Mouse (Mus musculus) right cerebral cortex, postnatal 25 days (tissue): Measurements from ENCODE around the gene Tirap.
"Not testable (repeated sequence)": the region's sequence is repeated elsewhere in the genome, so short reads cannot be mapped to it uniquely, and the experiment has no call there.

Experiments
- DNase-seq: peaks from one replicate; pipeline ENCODE4 v3.0.0; 2022

Tirap gene

DNA sequence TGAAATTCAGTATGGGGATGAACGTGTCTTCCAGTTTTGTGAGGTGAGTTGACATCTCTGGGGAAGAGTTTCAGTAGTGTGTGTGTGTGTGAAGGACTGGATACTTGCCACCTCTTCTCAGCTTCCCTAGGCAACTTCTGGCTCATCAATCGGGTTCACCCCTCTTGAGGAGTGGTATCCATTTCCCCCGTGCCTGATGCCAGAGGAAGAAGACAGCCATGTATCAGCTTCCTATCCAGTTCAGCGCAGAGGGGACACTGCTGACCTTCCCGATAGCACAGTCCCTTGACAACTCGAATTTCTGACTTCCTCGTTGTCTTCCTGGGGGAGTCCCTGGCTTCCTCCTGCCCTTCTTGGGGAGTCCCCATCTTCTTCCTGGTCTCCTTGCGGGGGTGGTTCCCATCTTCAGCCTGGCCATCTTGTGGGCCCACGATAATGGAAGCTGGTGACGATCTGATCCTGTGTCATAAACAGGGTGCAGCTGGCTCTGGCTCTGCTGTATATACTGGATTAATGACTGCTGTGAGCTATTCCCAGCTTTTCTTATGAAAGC lies 12.7 kb downstream of the Tirap start:
- no peak for DNase-seq

DNA sequence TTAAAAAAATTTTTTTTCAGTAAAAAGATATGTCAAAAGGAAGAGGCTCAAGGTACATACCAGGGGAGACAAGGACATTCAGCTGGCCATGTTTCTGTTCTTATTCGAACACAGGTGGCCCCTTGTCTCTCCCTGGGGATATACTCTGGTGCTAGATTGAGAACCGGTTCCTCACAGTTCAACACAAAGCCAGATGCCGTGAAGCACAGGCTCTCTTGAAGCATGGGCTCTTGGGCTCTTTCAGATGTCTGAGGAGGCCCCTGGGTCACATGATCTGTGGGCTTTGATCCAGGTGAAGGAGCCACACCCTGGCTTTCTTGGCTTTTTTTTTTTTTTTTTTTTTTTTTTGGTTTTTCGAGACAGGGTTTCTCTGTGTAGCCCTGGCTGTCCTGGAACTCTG lies 13.7 kb downstream of the Tirap start:
- no peak for DNase-seq

DNA sequence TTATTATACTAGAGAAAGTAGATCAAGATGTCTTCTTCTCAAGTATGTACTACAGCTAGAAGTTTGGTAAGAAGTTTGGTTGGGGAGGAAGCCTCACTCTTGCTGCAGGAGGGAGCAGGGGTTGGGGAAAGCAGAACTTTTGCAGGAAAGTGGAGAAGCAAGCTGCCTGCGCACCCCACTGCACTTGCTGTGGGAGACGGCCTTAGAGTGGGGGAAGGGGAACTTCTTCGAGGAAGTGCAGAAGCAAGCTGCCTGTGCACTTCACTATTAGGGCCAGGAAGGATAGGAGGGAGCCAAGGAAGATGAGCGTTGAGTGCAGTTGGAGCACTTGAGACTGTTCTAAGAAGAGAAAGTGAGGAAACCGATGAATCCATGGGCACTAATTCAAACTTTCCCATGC lies 16.7 kb downstream of the Tirap start:
- no peak for DNase-seq

DNA sequence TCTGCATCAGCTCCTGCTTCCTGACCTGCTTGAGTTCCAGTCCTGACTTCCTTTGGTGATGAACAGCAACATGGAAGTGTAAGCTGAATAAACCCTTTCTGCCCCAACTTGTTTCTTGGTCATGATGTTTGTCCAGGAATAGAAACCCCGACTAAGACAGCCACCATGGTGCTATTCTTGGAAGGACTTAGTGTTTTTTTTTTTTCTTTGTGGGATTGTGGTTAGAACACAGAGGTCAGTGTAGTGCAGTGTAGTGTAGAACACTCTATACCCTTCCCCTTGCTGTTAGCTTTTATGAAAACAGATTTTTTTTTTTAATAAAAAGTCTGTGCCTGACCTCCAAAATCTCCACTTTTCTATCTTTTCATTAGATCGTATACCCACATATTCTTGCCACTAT lies 17.3 kb downstream of the Tirap start:
- DNase-seq: no peak

DNA sequence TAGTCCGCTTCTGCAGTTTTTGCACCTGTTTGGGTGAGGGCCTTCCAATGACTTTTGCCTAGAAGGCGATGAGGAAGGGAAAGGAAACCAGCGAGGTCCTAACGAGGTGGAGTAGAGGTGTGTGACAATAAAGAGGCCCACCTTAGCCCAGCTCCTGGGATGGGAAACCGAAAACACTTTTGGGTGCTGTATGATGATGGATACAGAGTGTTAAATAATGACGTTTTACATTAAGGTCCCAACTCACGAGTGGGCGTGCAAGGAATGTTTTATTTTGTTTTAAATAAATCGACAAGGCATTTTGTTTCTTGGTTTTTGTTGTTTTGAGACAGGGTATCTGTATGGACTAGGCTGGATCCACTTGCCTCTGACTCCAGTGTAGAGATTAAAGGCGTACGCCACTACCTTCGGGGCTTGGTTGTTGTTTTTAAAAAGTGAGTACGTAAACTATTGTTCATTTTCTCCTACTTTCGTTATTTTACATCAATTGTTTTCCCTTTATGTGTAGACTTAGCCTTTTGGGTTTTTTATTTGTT lies 23.9 kb downstream of the Tirap start:
- no peak for DNase-seq

DNA sequence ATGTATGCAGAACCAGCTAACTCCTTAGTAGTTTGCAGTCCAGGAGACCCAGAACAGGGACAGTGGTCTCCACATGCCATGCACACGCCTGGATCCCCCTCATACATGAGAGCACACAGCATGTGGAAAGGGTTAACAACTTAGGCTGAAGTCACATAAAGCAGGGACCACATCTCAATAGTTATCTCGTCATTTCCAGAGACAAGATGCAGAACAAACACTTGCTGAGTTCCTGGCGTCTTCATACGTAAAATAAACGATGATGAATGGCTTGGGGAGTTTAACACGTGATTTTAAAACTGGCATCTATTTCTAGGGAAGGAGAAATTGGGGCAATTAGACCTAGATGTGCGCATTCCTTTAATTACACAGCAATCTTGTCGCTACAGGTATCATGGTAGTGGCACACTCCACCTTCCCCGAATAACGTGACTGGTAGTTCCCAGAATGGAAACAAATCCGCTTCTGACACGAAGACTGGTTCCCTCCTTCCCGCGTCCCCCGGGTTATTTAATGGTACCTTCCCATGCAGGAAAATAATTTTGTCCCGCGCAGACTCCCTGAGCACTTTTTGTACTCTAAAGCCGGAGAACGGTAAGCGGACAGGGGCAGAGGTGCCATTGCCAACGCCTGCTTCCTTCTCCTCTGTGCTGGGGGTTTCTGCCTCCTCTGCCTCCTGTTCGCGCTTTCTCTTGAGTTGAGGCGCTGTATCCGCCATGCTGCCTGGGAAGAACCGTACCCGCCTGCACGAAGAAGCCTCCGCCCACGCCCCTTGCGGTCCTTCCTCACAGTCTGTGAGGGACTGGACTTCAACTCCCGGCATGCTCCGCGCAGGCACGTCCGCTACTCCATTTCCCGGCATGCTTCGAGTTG lies 24.6 kb downstream of the Tirap start, which contains the start of gene Dcps:
Dcps (minus strand) TSS at position 811 of the 873 bp plus-strand sequence.
- DNase-seq: peak; percentile 95

DNA sequence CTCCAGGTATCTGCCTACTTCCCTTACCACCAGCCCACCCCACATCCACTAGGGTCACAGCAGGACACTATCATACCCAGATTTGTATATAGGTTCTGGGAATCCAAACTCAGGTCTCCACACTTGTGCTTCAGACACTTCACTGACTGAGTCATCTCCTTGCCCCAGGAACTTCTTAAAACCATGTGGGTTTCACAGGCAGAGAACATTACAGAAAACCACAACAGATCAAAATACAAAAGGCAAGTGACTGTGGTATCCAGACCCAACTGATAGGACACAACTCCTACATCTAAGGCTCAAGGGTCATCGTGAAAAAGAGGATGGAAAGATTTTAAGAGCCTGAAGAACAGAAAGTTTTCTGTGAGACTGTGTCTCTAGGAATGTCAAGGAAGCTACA lies 26.8 kb downstream of the Tirap start:
- DNase-seq: no peak

DNA sequence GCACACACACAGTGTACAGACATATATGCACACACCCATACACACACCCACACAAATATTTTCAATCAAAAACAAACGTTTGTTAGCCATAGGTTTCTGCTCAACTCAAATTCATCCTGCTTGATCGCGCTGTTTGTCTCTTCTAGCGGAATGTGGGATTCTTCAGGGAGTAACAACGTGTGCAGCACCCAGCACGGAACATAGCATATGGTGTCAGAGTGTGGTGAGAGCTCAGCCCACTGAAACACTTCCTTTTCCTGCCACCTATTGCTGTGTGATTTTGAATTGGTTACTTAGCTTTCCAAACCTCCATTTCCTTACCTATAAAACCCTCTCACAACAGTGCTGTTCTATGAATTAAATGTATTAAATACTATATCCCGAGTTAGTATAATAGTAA lies 30.0 kb downstream of the Tirap start:
- DNase-seq: no peak

DNA sequence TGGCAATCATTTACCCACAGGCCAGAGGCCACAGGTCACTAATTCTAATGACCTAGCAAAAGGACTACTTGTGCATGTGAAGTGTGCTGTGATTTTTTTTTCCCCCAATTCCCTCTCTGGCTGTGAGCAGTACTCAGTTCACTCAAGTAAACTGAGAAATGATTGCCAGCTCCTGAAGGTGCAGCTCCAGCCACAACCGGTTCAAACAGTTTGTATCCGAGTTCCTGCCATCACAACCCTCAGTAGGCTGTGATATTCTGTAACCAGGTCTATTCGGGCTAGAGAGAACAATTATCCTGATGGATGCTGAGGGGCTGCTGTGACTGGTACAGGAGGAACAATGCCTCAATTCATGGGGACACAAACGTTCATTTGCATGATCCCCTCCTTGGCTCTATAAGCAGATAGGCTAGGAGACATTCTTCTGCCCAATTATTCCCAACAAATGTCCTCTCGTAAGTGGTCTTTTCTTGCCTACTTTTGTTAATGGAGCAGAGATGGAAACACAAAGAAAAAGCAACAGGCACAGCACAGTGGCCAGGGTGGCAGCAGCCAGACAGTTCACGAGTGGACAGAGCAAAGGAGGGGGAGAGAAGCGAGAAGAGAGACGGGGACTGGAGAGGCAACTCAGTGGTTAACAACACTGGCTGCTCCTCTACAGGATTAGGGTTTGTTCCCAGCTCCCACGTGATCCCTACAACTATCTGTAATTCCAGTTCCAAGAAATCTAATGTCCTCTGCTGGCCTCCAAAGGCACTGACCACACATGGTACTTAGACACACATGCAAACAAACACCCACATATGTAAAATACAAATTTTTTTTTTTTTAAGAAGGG lies 33.1 kb downstream of the Tirap start:
- no peak for DNase-seq

DNA sequence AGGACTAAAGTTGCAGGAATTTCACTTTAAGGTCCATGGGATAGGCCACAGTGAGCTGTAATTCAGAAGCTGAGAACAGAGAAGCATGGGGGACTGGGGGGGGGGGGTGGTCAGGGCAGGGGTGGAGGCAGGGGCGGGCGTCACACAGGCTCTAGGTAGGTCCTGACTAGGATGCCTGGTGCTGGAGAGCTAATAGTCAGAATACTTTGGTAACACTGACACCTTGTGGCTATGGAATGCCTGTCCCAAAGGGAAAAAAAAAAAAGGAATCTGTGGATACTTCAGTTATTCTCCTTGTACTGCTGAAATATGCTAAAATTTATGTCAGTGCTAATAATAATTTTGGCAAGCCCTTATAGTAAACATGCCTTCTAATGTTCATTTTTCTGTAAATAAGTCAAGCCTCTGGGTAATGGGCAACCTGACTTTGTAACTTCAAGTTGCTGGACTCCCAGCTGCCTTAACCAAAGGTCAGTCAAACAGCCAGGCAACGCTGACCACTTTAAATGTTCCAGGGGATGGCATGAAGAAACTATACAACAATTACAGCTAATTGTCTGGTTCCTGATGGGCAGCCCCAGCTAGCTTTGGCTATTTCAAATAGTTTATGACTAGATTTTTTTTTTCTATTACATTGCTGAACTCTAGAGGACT lies 33.8 kb downstream of the Tirap start:
- DNase-seq: no peak

DNA sequence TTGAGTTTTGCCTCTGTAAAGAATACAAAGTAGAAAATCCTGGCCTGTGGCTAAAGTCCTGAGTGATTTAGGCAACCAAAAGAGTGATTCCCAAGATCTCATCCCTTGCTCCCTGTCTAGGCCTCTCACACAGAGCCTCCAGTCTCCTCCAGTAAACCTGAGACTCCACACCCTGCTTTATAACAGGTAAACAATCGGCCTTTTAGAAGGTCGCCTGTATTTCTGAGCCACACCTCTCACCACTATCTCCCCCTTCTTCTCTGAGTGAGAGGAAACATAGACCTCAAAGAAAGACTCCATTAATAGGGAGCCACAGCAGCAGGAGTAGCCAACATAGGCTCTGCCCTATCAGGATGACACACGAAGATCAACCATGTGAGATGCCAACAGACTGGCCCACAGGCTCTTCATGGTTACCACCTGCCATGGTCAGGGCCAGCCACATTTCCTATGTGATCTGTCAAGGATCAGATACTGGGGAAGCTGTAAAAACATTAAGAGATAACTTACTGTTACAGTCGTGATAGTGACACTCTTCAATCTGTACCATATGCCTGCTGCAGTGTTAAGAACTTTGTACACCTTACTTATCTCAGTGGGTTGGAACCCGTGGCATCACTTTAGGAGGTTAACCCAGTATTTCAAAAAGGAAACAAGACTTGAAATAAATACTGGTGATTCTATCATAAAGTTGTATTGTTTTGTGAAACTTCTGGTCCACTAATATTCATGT lies 35.8 kb downstream of the Tirap start:
- no peak for DNase-seq

DNA sequence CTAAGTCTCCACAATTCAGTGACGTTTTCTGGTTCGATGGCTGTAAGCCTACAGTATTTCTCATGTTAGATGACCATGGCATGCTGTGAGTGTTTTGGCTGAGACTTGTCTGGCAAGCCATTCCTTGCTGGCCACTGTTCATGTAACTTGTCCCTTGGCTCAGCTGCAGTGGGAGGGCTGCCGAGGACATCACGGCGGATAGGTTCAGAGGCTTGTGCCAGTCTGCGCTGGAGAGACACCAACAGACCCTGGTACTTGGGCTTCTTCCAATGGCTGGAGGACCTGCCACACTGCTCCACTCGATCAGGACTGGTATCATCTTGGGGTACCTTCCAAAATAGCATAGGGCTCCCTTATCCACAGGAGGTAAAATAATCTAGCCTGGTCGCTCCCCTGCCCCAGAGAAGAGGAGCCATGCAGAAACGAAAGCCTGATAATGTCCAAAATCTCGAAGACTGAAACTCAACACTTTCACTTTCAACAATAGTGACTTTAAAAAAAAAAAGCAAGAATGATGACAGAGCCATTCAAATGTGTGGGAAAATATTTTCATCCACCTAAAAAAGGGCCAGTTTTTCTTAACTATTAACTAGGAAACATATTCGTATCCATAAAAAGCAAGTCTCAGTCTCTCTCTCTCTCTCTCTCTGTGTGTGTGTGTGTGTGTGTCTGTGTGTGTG lies 36.9 kb downstream of the Tirap start:
- DNase-seq: no peak

DNA sequence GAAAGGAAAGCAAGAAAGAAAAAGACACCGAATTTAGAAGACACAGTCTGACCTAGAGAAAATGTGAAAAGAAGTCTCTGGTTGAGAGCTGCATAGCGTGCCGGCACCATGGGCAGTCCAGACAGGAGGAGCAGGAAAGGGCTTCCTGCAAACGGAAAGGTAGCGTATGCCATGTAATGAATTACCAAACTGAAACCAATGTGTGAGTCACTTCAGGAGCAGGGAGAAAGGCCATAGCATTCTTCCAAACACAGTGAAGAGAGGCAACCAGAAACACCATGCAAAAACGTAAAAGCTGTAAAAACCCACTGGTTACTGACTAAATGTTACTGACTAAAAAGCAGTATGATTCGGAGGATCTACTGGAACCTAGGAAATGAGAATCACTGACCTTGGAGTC lies 38.4 kb downstream of the Tirap start:
- no peak for DNase-seq

DNA sequence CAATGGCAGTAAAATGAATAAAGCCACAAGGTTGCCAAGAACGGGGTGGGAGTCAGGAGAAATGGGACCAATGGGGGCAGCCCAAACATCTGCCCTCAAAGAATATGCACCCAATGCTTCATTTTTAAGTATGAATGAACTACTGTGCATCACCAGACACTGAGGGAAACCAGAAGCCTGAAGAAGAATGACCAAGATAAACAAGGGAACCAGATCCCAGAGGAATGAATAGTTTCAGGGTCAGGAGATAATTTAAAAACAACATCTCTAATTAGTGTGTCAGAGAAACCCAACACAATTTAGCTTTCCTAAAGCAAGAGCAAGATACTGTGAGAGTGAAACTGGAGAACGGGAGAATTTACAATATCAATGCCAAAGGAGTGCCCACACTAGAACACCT lies 39.4 kb downstream of the Tirap start:
- no peak for DNase-seq

DNA sequence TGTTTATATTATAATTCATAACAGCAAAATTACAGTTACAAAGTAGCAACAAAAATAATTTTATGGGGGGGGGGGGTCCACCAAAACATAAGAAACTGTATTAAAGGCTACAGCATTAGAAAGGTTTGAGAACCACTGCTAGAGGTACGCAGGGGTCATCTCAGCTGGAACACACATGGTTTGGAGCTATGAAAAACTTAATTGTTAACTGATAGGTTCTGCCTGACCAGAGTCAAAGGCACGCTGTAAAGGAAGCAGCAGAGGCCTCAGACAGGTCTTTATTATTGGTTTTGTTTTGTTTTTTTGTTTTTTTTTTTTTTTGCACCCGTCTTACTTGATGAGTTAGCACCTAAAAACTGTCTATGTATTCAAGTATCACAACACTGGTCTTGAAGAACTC lies 41.6 kb downstream of the Tirap start:
- no peak for DNase-seq

DNA sequence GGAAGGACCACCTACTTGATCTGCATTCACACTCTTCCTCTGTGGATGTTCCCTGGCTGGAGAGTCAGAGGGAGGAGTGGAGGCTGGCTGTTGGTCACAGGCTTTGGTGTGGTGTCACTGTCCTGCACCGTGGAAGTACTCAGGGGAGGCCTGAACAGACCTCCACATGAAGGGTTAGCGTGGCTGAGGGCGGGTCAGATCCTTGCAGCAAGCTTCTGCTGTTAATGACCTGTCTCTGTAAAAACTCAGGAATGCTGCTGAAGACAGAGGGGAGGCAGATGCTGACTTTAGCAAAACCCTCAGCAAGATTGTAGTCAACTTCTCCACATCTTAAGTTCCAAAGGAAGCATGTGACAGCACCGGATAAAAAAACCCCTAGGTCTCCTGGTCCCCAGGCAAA lies 43.2 kb downstream of the Tirap start:
- no peak for DNase-seq

DNA sequence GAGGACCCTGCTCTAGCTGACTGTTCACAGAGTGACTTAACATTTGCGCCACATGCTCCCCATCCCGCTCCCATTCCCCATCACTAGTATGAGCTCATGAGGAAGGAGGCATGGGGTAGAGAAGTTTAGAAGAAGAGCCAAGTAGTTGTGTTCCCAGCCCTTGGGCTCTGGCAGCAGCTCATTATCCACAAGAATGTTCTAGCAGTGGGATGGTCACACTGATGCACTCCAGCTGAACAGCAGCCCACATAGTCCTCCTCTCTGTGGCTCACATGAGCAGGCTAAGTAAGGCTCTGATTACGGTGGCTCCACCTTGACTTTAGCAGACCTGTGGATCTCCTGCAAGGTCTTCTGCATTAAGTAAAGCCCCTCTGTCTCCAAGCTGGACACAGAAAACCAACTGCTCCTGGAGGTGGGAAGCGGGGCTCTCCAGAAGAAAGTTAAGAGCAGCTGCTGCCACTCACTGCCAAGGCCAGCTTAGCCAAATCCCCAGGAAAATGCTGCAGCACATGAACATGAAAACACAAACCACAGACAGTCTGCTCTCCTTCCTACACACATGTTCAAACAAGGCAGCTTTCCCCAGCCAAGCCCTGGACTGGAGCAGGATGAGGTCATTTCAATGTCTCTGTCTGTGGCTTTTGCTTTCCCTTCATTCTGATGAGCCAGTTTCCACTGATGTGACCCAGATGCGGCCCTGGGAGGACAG lies 43.9 kb downstream of the Tirap start:
- no peak for DNase-seq

DNA sequence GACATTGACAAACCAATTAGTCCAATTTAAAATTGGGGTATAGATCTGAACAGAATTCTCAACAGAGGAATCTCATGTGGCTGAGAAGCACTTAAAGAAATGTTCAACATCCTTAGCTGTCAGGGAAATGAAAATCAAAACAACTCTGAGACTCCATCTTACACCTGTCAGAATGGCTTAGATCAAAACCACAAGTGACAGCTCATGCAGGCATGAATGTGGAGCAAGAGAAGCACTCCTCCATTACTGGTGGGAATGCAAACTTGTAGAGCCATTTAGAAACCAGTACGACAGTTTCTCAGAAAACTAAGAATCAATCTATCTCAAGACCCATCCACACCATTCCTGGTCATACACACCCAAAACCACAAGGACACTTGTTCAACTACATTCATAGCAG lies 47.2 kb downstream of the Tirap start:
- DNase-seq: no peak

DNA sequence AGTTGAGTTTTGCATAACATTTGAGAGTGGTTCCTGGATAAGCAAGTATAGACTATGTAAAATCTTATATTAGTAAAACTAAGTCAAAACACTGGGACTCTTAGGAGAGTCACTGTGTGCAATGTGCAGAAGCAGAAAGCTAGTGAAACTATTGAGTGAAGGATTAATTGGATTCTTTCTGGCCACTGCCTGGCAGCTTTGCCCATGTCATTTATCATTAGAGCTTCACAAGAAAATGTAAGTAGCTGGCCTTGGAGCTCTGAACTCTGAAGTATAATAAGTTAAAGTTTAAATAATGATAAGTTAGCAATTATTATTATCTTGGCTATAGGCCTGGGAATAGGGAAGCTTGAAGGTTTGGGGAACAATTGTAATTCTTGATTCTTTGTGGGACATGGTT lies 51.3 kb downstream of the Tirap start:
- not testable (repeated sequence) for DNase-seq

DNA sequence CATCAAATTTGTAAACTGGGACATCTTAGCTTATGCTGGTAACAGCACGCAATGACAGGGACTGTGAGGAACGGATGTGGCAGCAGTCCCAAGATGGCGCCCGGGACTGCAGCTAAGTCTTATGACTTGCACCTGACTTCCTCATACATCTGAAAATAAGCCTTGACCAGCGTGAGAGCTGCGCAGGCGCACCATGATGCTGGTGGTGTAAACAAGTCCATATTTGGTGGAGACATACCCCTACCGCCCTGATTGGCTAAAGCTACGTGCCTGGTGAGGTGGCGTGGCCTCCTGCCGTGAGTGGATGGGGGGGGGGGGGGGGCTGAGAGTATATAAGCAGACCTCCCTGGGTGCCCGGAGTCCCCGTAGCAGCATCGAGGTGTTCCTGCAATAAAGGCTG lies 52.8 kb downstream of the Tirap start:
- not testable (repeated sequence) for DNase-seq

DNA sequence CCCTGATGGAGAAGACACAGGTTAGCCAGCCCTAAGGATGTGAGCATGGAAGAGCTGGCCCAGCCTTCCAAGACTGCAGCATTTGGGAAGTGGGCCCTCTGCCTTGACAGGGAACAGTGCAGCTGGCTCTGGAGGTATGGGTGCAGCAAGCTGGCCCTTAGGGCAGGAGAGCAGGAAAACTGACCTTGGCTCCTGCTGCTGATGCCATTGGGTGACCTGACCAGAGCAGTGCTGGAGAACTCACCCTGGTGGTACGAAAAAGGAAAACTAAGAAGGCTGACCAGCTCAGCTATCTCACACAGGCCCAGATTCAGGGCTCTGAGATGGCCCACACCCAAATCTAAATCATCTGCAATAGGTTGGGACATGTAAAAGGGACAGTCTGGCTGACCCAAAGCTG lies 54.3 kb downstream of the Tirap start:
- DNase-seq: no peak
